Mouse (Mus musculus) hindbrain, embryonic 13.5 days (tissue): ENCODE measurements around the gene Mrps12. TPM values are rescaled to one million over a fixed set of nuclear protein-coding genes. Genes with fewer than 3 reads are reported as not detected.

ENCODE experiments used
- ATAC-seq: fragments of 200-750 bp; cut with Nextera tagmentation; 2 replicates; pipeline ENCODE4 v1.8.0; 2017; ENCODE audit warnings: moderate TSS enrichment; ENCODE audit not compliant: low FRiP score
- H3K27ac ChIP-seq: fragments of 300-500 bp; sonication (generic); 2 replicates; pipeline ENCODE4 v1.5.1; 2015; ENCODE audit warnings: inconsistent platforms, mild to moderate bottlenecking, moderate library complexity
- H3K27me3 ChIP-seq: fragments of 300-500 bp; sonication (generic); 2 replicates; pipeline ENCODE4 v1.6.1; 2015; ENCODE audit warnings: mild to moderate bottlenecking, inconsistent platforms
- H3K36me3 ChIP-seq: fragments of 300-500 bp; sonication (generic); 2 replicates; pipeline ENCODE4 v1.6.1; 2015; ENCODE audit warnings: mild to moderate bottlenecking, inconsistent platforms
- H3K4me1 ChIP-seq: fragments of 300-500 bp; sonication (generic); replicated peaks from 2 replicates; pipeline ENCODE4 v1.6.1; 2015; ENCODE audit warnings: inconsistent platforms
- H3K4me2 ChIP-seq: fragments of 300-500 bp; sonication (generic); 2 replicates; pipeline ENCODE4 v1.6.1; 2015; ENCODE audit warnings: inconsistent platforms, mild to moderate bottlenecking, moderate library complexity
- H3K4me3 ChIP-seq: fragments of 300-500 bp; sonication (generic); 2 replicates; pipeline ENCODE4 v1.5.1; 2015; ENCODE audit warnings: mild to moderate bottlenecking, inconsistent platforms
- H3K9ac ChIP-seq: fragments of 300-500 bp; sonication (generic); 2 replicates; pipeline ENCODE4 v1.6.1; 2015; ENCODE audit warnings: mild to moderate bottlenecking, inconsistent platforms
- H3K9me3 ChIP-seq: fragments of 300-500 bp; sonication (generic); 2 replicates; pipeline ENCODE4 v1.6.1; 2016; ENCODE audit warnings: inconsistent platforms
- WGBS: fragments of 180-500 bp; shearing (Covaris S2); methylation state at CpG from one replicate; pipeline ENCODE4 v1.1.7; 2015; 5-methylcytosine and 5-hydroxymethylcytosine counted together
- polyA plus RNA-seq: library from polyadenylated mRNA; unstranded; fragments of >200 nt; fragmentation: Nextera tagmentation; extraction: Ambion mirVana; gene quantifications from 2 replicates; pipeline ENCODE4 v1.2.1, GENCODE M21; 2015

The Mrps12 gene
- polyA plus RNA-seq, 1 experiment from 2014 or later = 114 TPM

- 53% methylated on average over 8 of the region's 8 CpGs for WGBS
- no peak overlapping the region for H3K9ac ChIP-seq
- peaks cover 17% of the 10 kb centered on the region for H3K4me1 ChIP-seq
- H3K36me3 ChIP-seq = 0 out of 2 replicates have a peak, but pooled peaks cover 5% of the 10 kb centered on the region
- H3K27ac ChIP-seq = no peak overlapping the region
- no peak for ATAC-seq
- H3K4me3 ChIP-seq = no peak overlapping the region
- peaks cover 32% of the 10 kb centered on the region for H3K27me3 ChIP-seq
- no peaks in the 10 kb centered on the region for H3K9me3 ChIP-seq
- no peak overlapping the region for H3K4me2 ChIP-seq
Measured at GRCm38 (mm10) chr7:28694966-28695511, 46.6 kb downstream of the Mrps12 start.

GRCm38 (mm10) chr7:28694423-28694822 is 47.2 kb downstream of the Mrps12 start:
- Histone ChIP-seq H3K4me2 (no peak overlapping the region), H3K27ac (no peak overlapping the region), H3K4me3 (0 out of 2 replicates have a peak overlapping the region, but pooled peaks have one; percentile 61), H3K4me1 (peaks cover 17% of the 10 kb centered on the region), H3K9ac (no peak overlapping the region), H3K27me3 (peaks cover 32% of the 10 kb centered on the region), H3K36me3 (no peaks in the 10 kb centered on the region), H3K9me3 (no peaks in the 10 kb centered on the region)
- WGBS = 18% methylated on average over 14 of the region's 14 CpGs
- no peak for ATAC-seq

DNA sequence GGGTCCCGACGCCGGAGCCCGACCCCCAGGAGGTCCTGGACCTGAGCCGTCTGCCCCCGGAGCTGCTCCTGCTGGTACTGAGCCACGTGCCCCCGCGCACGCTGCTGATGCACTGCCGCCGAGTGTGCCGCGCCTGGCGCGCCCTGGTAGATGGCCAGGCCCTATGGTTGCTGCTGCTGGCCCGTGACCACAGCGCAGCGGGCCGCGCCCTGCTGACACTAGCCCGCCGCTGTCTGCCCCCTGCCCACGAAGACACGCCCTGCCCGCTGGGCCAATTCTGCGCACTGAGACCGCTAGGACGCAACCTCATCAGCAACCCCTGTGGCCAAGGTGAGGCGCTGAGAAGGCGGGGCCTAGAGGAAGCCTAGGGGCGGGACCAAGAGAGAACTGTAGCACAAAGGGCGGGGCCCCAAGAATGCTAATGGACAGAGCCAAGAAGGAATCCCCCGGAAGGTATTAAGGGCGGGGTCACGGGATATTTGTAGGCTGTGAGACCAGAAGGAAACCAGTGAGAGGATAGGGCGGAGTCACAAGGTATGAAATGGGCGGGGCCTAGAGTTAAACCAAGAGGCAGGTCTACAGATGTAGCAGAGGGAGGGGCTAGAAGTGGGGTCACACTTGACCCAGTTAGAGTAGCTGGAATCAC is 48.2 kb downstream of the Mrps12 start:
- peak overlapping the region; percentile 61 for H3K4me3 ChIP-seq

DNA sequence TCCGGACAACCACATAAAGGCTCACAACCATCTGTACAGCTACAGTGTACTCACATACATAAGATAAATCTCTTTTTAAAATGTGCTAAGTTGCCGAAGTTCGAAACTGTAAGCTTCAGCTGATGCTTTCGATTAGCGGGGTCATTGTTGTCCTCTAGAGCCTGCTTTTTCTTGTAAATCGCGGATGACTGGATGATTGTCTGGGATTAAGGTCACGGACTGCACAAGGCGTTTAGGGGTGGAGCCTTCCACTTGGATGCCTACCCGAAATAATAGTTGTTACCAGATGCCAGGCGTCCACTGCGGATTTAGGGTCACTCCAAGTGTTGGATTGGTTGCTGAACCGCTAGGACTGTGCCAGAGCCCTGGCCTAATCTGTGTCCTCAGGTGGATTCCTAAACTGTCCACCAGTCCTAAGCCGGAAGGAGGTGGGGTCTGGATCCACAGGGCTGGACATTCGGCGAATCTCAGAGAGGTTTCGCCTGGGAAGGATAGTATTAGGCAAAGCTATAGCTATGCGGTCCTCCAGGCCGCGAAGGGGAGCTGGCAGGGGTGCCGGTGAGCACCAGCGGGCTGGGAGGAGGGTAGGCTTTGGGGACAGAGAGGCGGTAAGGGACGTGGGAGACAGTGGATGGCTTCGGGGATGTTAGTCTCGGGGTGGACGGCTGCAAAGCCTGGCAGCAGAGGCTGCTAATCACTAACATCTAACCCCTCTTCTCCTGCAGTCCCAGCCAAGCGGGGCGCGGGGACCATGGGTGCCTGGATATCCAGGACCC is 48.9 kb downstream of the Mrps12 start, which contains the start of gene Fbxo27:
TSS of gene Fbxo27 (plus strand) at position 305 of the 776 bp plus-strand sequence.
- WGBS = 25% methylated on average over 27 of the region's 30 CpGs
- Histone ChIP-seq H3K27ac (no peak within 1 kb of the TSS; the same call in 1 of the 2 replicates), H3K4me3 (peak within 1 kb of the TSS; percentile 61)

More for the DNA sequence above, 48.2 kb downstream of the Mrps12 start:
- under 1% methylated on average over 32 of the region's 38 CpGs for WGBS
- no peaks in the 10 kb centered on the region for H3K9me3 ChIP-seq
- peak; percentile 90 for ATAC-seq
- H3K27ac ChIP-seq = no peak overlapping the region; the same call in 1 of the 2 replicates
- peaks cover 32% of the 10 kb centered on the region for H3K27me3 ChIP-seq
- peak overlapping the region; percentile 77 for H3K9ac ChIP-seq
- H3K36me3 ChIP-seq = no peaks in the 10 kb centered on the region
- peak overlapping the region; percentile 88 for H3K4me2 ChIP-seq
- peaks cover 17% of the 10 kb centered on the region for H3K4me1 ChIP-seq

DNA sequence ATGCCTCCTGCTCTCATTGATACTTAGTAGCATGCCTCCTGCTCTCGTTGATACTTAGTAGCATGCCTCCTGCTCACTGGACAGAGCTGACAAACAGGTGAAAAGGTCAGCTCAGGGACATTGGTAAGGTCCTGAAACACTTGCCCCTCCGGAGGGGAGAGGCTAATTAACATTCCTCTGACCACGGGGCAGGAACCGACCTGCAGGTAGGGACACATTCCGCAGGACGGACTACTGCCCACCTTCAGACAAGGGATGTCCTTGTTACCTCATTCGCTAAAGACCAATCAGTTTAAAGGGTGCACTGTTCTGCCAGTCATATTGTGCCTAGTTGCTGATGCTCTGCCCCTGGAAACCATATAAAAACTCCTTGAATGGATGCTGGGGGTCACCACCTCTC is 50.5 kb downstream of the Mrps12 start:
- no peak overlapping the region for H3K4me2 ChIP-seq
- H3K27me3 ChIP-seq = peaks cover 32% of the 10 kb centered on the region
- no peak for ATAC-seq
- no peaks in the 10 kb centered on the region for H3K36me3 ChIP-seq
- H3K9ac ChIP-seq = no peak overlapping the region
- H3K4me3 ChIP-seq = no peak overlapping the region
- no peak overlapping the region for H3K27ac ChIP-seq
- no peaks in the 10 kb centered on the region for H3K9me3 ChIP-seq
- 83% methylated on average over 7 of the region's 7 CpGs for WGBS
- H3K4me1 ChIP-seq = peaks cover 17% of the 10 kb centered on the region

More for the DNA sequence above, 48.9 kb downstream of the Mrps12 start, which contains the start of gene Fbxo27:
- Histone ChIP-seq H3K36me3 (no peaks in the 10 kb centered on the region), H3K4me1 (peaks cover 17% of the 10 kb centered on the region), H3K9ac (peak within 1 kb of the TSS; percentile 77), H3K27me3 (peaks cover 32% of the 10 kb centered on the region), H3K4me2 (peak within 1 kb of the TSS; percentile 88), H3K9me3 (no peaks in the 10 kb centered on the region)
- ATAC-seq = peak; percentile 70

Other genes with a start within 250 kb of the Mrps12 start
- not detected in 2 replicates for gene Ifnl2, start 231.4 kb downstream of the Mrps12 start, polyA plus RNA-seq
- not detected in 2 replicates for gene Ifnl3, start 219.0 kb downstream of the Mrps12 start, polyA plus RNA-seq
- not detected in 2 replicates for gene Sycn, start 200.9 kb downstream of the Mrps12 start, polyA plus RNA-seq
- 0.13 TPM in 1 of 2 replicates, not detected in the other for gene Nccrp1, start 194.6 kb downstream of the Mrps12 start, polyA plus RNA-seq
- 20.7 and 21.6 TPM in 2 replicates for gene Samd4b, start 143.7 kb downstream of the Mrps12 start, polyA plus RNA-seq
- 21.5 and 22.1 TPM in 2 replicates for gene Pak4, start 143.6 kb downstream of the Mrps12 start, polyA plus RNA-seq
- not detected in 2 replicates for gene Acp7, start 110.5 kb downstream of the Mrps12 start, polyA plus RNA-seq
- gene Fbxo27, start 49.0 kb downstream of the Mrps12 start, polyA plus RNA-seq = 7.0 and 7.4 TPM in 2 replicates
- gene Fbxo17, start 25.0 kb downstream of the Mrps12 start, polyA plus RNA-seq = 3.1 and 3.4 TPM in 2 replicates
- gene Sars2, start 172 bp upstream of the Mrps12 start, polyA plus RNA-seq = 20.6 and 22.6 TPM in 2 replicates
- 3.1 and 3.6 TPM in 2 replicates for gene Ccer2, start 14.4 kb upstream of the Mrps12 start, polyA plus RNA-seq
- 105 and 111 TPM in 2 replicates for gene Sirt2, start 24.9 kb upstream of the Mrps12 start, polyA plus RNA-seq
- gene Nfkbib, start 25.7 kb upstream of the Mrps12 start, polyA plus RNA-seq = 58.6 and 59.5 TPM in 2 replicates
- gene Rinl, start 47.1 kb upstream of the Mrps12 start, polyA plus RNA-seq = 2.7 and 2.8 TPM in 2 replicates
- 200 and 202 TPM in 2 replicates for gene Hnrnpl, start 66.7 kb upstream of the Mrps12 start, polyA plus RNA-seq
- 81.8 and 87.5 TPM in 2 replicates for gene Ech1, start 83.4 kb upstream of the Mrps12 start, polyA plus RNA-seq
- gene Lgals4, start 92.0 kb upstream of the Mrps12 start, polyA plus RNA-seq = 5.6 and 6.3 TPM in 2 replicates
- gene Lgals7, start 122.0 kb upstream of the Mrps12 start, polyA plus RNA-seq = 6.4 and 7.4 TPM in 2 replicates
- 0.38 and 0.43 TPM in 2 replicates for gene Capn12, start 139.6 kb upstream of the Mrps12 start, polyA plus RNA-seq
- 136 and 138 TPM in 2 replicates for gene Actn4, start 220.5 kb upstream of the Mrps12 start, polyA plus RNA-seq
- 315 and 332 TPM in 2 replicates for gene Eif3k, start 240.0 kb upstream of the Mrps12 start, polyA plus RNA-seq
- gene Map4k1, start 240.2 kb upstream of the Mrps12 start, polyA plus RNA-seq = 4.1 and 6.4 TPM in 2 replicates